Mouse (Mus musculus): ENCODE measurements around the gene Nif3l1.

GRCm38 (mm10) chr1:58424551-58424950 lies 20.4 kb upstream of the Nif3l1 start:
- TF ChIP-seq CTCF (IDR thresholded peaks at IDR 0.05), result no peak
- no peak for TF ChIP-seq EP300 (IDR thresholded peaks at IDR 0.05)
